Mouse (Mus musculus) heart, embryonic 11.5 days (tissue): Measurements from ENCODE around the gene Bhlha9. TPM values are rescaled to one million over a fixed set of nuclear protein-coding genes. Genes with fewer than 3 reads are reported as not detected.
A peak's percentile ranks its signal among the peaks of the same experiment; 100 is the strongest.
"Not testable (repeated sequence)": the region's sequence is repeated elsewhere in the genome, so short reads cannot be mapped to it uniquely, and the experiment has no call there.

Experiments
- ATAC-seq: fragments of 200-750 bp; cut with Nextera tagmentation; replicated peaks from 2 replicates; pipeline ENCODE4 v1.8.0; 2017; ENCODE audit warnings: moderate library complexity; ENCODE audit not compliant: insufficient number of reproducible peaks, low FRiP score, low TSS enrichment
- H3K27ac ChIP-seq: fragments of 300-500 bp; sonication (generic); 2 replicates; pipeline ENCODE4 v1.5.1; 2014; ENCODE audit warnings: mild to moderate bottlenecking, low read depth, low read length
- H3K27me3 ChIP-seq: fragments of 300-500 bp; sonication (generic); 2 replicates; pipeline ENCODE4 v1.6.1; 2014; ENCODE audit warnings: mild to moderate bottlenecking, low read length, mixed read lengths; ENCODE audit not compliant: control insufficient read depth, insufficient read depth
- H3K36me3 ChIP-seq: fragments of 300-500 bp; sonication (generic); 2 replicates; pipeline ENCODE4 v1.6.1; 2014; ENCODE audit warnings: mild to moderate bottlenecking, low read length, moderate library complexity, mixed read lengths; ENCODE audit not compliant: control insufficient read depth, insufficient read depth
- H3K4me1 ChIP-seq: fragments of 300-500 bp; sonication (generic); 2 replicates; pipeline ENCODE4 v1.6.1; 2014; ENCODE audit warnings: low read length; ENCODE audit not compliant: control insufficient read depth, insufficient read depth
- H3K4me2 ChIP-seq: fragments of 300-500 bp; sonication (generic); 2 replicates; pipeline ENCODE4 v1.6.1; 2014; ENCODE audit warnings: mild to moderate bottlenecking, moderate library complexity
- H3K4me3 ChIP-seq: fragments of 300-500 bp; sonication (generic); 2 replicates; pipeline ENCODE4 v1.5.1; 2014; ENCODE audit warnings: low read depth, low read length
- H3K9ac ChIP-seq: fragments of 300-500 bp; sonication (generic); 2 replicates; pipeline ENCODE4 v1.6.1; 2014; ENCODE audit warnings: mild to moderate bottlenecking, low read depth, low read length, moderate library complexity
- H3K9me3 ChIP-seq: fragments of 300-500 bp; sonication (generic); replicated peaks from 2 replicates; pipeline ENCODE4 v1.6.1; 2016; ENCODE audit warnings: low read length; ENCODE audit not compliant: control insufficient read depth
- WGBS: fragments of 180-500 bp; shearing (Covaris S2); extraction: QIAGEN DNeasy Blood & Tissue Kit; methylation state at CpG from one replicate; pipeline ENCODE4 v1.1.7; 2014; ENCODE audit not compliant: insufficient replicate concordance; 5-methylcytosine and 5-hydroxymethylcytosine counted together
- polyA plus RNA-seq: library from polyadenylated mRNA; unstranded; fragments of >200 nt; fragmentation: Nextera tagmentation; extraction: Ambion mirVana; gene quantifications from 2 replicates; pipeline ENCODE4 v1.2.1, GENCODE M21; 2014

Gene Bhlha9
- polyA plus RNA-seq, 1 experiment from 2014 or later = 0.17 TPM

GRCm38 (mm10) chr11:76674199-76674598, 1.9 kb downstream of the Bhlha9 start:
- no peak for ATAC-seq
- peaks cover 60% of the 10 kb centered on the region for H3K27me3 ChIP-seq
- no peaks in the 10 kb centered on the region for H3K36me3 ChIP-seq
- H3K4me3 ChIP-seq = no peak overlapping the region
- no peak overlapping the region for H3K9ac ChIP-seq
- H3K4me2 ChIP-seq = no peak overlapping the region
- peaks cover 7% of the 10 kb centered on the region for H3K4me1 ChIP-seq
- no peak overlapping the region for H3K27ac ChIP-seq
- WGBS = 46% methylated on average over 8 of the region's 8 CpGs
- no peaks in the 10 kb centered on the region for H3K9me3 ChIP-seq

GRCm38 (mm10) chr11:76674704-76675103, 2.4 kb downstream of the Bhlha9 start:
- no peak overlapping the region for H3K9ac ChIP-seq
- no peaks in the 10 kb centered on the region for H3K36me3 ChIP-seq
- no peaks in the 10 kb centered on the region for H3K9me3 ChIP-seq
- H3K4me1 ChIP-seq = peaks cover 7% of the 10 kb centered on the region
- H3K27ac ChIP-seq = no peak overlapping the region
- no peak for ATAC-seq
- no peak overlapping the region for H3K4me2 ChIP-seq
- 35% methylated on average over 4 of the region's 4 CpGs for WGBS
- peaks cover 58% of the 10 kb centered on the region for H3K27me3 ChIP-seq
- H3K4me3 ChIP-seq = no peak overlapping the region

GRCm38 (mm10) chr11:76679508-76679907, 7.2 kb downstream of the Bhlha9 start, which contains the start of gene Trarg1:
Gene Trarg1 (plus strand): TSS chr11:76679808.
- peaks cover 15% of the 10 kb centered on the region for H3K27me3 ChIP-seq
- ATAC-seq, H3K27ac ChIP-seq, H3K4me2 ChIP-seq, H3K4me1 ChIP-seq, H3K9me3 ChIP-seq, H3K4me3 ChIP-seq, H3K36me3 ChIP-seq: not testable (repeated sequence)
- WGBS = 44% methylated on average over 8 of the region's 8 CpGs
- 0 out of 2 replicates have a peak within 1 kb of the TSS, but pooled peaks have one; percentile 10 for H3K9ac ChIP-seq

- Histone ChIP-seq H3K36me3 (no peaks in the 10 kb centered on the region), H3K4me1 (no peaks in the 10 kb centered on the region), H3K4me2 (no peak overlapping the region), H3K27me3 (no peaks in the 10 kb centered on the region; the same call in 1 of the 2 replicates), H3K27ac (no peak overlapping the region), H3K9me3 (no peaks in the 10 kb centered on the region), H3K9ac (no peak overlapping the region), H3K4me3 (no peak overlapping the region)
- 63% methylated on average over 2 of the region's 2 CpGs for WGBS
- ATAC-seq = no peak
These were observed 13.3 kb downstream of the Bhlha9 start for GRCm38 (mm10) chr11:76685604-76686003.

GRCm38 (mm10) chr11:76692096-76692495, 19.8 kb downstream of the Bhlha9 start:
- Histone ChIP-seq H3K9ac (no peak overlapping the region), H3K4me1 (no peaks in the 10 kb centered on the region), H3K4me3 (no peak overlapping the region), H3K27ac (no peak overlapping the region), H3K4me2 (no peak overlapping the region), H3K27me3 (0 out of 2 replicates have a peak, but pooled peaks cover 2% of the 10 kb centered on the region), H3K9me3 (no peaks in the 10 kb centered on the region), H3K36me3 (no peaks in the 10 kb centered on the region)
- 70% methylated on average over 3 of the region's 3 CpGs for WGBS
- ATAC-seq = no peak

- Histone ChIP-seq H3K4me2 (no peak overlapping the region), H3K9ac (no peak overlapping the region), H3K27me3 (0 out of 2 replicates have a peak, but pooled peaks cover 2% of the 10 kb centered on the region), H3K36me3 (no peaks in the 10 kb centered on the region), H3K4me1 (no peaks in the 10 kb centered on the region; the same call in 1 of the 2 replicates), H3K4me3 (no peak overlapping the region), H3K27ac (no peak overlapping the region), H3K9me3 (no peaks in the 10 kb centered on the region)
- 48% methylated on average over 6 of the region's 6 CpGs for WGBS
- no peak for ATAC-seq
These were observed 23.5 kb downstream of the Bhlha9 start for GRCm38 (mm10) chr11:76695810-76696209.

GRCm38 (mm10) chr11:76699626-76700025, 27.4 kb downstream of the Bhlha9 start:
- Histone ChIP-seq H3K27me3 (no peaks in the 10 kb centered on the region), H3K9me3 (no peaks in the 10 kb centered on the region), H3K4me3 (no peak overlapping the region), H3K9ac (no peak overlapping the region), H3K27ac (no peak overlapping the region), H3K36me3 (no peaks in the 10 kb centered on the region), H3K4me1 (no peaks in the 10 kb centered on the region; the same call in 1 of the 2 replicates), H3K4me2 (peak overlapping the region; percentile 45)
- WGBS = 39% methylated on average over 8 of the region's 9 CpGs
- no peak for ATAC-seq

GRCm38 (mm10) chr11:76707656-76708055, 35.4 kb downstream of the Bhlha9 start:
- 76% methylated on average over 3 of the region's 3 CpGs for WGBS
- no peaks in the 10 kb centered on the region for H3K9me3 ChIP-seq
- no peaks in the 10 kb centered on the region for H3K36me3 ChIP-seq
- H3K4me1 ChIP-seq = peaks cover 3% of the 10 kb centered on the region; the same call in 1 of the 2 replicates
- H3K4me3 ChIP-seq = no peak overlapping the region
- no peak for ATAC-seq
- H3K27me3 ChIP-seq = no peaks in the 10 kb centered on the region
- no peak overlapping the region for H3K4me2 ChIP-seq
- no peak overlapping the region for H3K9ac ChIP-seq
- H3K27ac ChIP-seq = no peak overlapping the region

- Histone ChIP-seq H3K27ac (no peak overlapping the region), H3K36me3 (no peaks in the 10 kb centered on the region), H3K4me3 (no peak overlapping the region), H3K9me3 (no peaks in the 10 kb centered on the region), H3K9ac (no peak overlapping the region), H3K27me3 (no peaks in the 10 kb centered on the region), H3K4me2 (no peak overlapping the region), H3K4me1 (peaks cover 3% of the 10 kb centered on the region; the same call in 1 of the 2 replicates)
- WGBS = 89% methylated on average over 1 of the region's 1 CpGs
- ATAC-seq = no peak
These were observed 35.8 kb downstream of the Bhlha9 start for GRCm38 (mm10) chr11:76708066-76708465.
